Mouse (Mus musculus) monocyte, adult 5-6 weeks (primary cell): ENCODE results near the gene Acyp2. TPM values are rescaled to one million over a fixed set of nuclear protein-coding genes. Genes with fewer than 3 reads are reported as not detected.

Source experiments
- total RNA-seq: library from RNA; stranded (forward); fragments of 200-1000, 200-491, 200-594 nt; gene quantifications from 3 replicates; pipeline ENCODE4 v1.2.3, GENCODE M21; 2017

The Acyp2 gene
- total RNA-seq, 1 experiment from 2014 or later, result 3.7 TPM

Other genes with a start within 250 kb of the Acyp2 start
- not detected in 3 replicates for gene 4930505A04Rik, start 177.8 kb downstream of the Acyp2 start, total RNA-seq
- gene Psme4, start 122.1 kb upstream of the Acyp2 start, total RNA-seq, result 58.8 to 80.2 TPM (median 59.9 TPM) in 3 replicates
- gene Gpr75, start 235.8 kb upstream of the Acyp2 start, total RNA-seq, result not detected in 3 replicates
- gene Asb3, start 235.8 kb upstream of the Acyp2 start, total RNA-seq, result 24.0 to 45.3 TPM (median 24.3 TPM) in 3 replicates